Mouse (Mus musculus): ENCODE results near the gene Kdm8. TPM values are rescaled to one million over a fixed set of nuclear protein-coding genes. Genes with fewer than 3 reads are reported as not detected.
"Not testable (repeated sequence)": the region's sequence is repeated elsewhere in the genome, so short reads cannot be mapped to it uniquely, and the experiment has no call there.

The Kdm8 gene
- polyA plus RNA-seq, 1 experiment from 2014 or later: 8.3 TPM

DNA sequence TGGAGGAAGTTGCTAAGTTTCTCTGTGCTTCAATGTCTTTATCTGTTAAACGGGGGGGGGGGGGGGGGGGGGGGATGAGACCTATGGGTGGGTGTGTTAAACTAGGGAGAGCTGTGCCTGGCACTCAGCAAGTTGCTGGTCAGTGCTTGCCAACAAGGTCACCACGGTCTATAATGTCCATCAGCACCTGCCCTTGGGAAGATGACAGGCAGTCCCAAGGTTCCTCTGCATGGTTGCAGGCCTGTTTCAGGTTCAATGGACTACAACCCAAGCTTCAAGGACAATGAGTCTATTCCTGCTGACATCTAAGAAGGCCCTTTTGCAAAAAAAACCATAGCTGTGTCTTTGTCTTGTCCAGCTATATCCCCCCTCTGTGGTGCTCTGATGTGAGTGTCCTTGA is 22.6 kb upstream of the Kdm8 start:
- DNase-seq (ENCODE audit: low spot score) (no peak), ATAC-seq (ENCODE audit: low FRiP score) (no peak)
- Histone ChIP-seq H3K27ac (ENCODE audit: low read depth, low read length) (no peak overlapping the region), H3K4me1 (replicated peaks; ENCODE audit: control insufficient read depth, insufficient read depth, low read length) (no peaks in the 10 kb centered on the region), H3K4me3 (ENCODE audit: low read depth, low read length) (no peak overlapping the region), H3K4me2 (replicated peaks; ENCODE audit: low read depth, low read length) (no peak overlapping the region), H3K9ac (ENCODE audit: low read depth, low read length) (no peak overlapping the region), H3K9me3 (ENCODE audit: control insufficient read depth, low read length) (no peaks in the 10 kb centered on the region), H3K27me3 (ENCODE audit: control insufficient read depth, insufficient read depth, low read length) (no peaks in the 10 kb centered on the region), H3K36me3 (ENCODE audit: control insufficient read depth, insufficient read depth, low read length) (no peaks in the 10 kb centered on the region)
- 55% methylated on average over 2 of the region's 2 CpGs for WGBS

DNA sequence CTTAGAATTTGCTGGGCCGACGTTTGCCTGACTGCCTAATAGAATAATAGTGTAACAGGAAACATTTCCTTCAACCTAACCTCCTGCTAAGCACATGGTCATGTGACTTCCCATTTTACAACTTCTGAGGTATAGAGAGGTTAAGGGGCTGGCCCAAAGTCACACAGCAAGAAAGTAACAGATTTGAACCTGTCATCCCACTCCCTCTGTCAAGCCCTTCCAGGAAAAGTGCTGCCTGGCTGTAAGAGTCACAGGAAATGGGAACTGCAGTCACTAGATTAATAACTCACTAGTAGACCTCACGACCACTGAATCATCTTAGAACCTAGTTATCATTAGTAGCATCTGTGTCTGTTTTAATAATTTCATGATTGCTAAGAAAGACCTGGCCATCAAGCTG is 21.4 kb upstream of the Kdm8 start:
- Histone ChIP-seq H3K4me3 (ENCODE audit: low read depth, low read length) (no peak overlapping the region), H3K27me3 (ENCODE audit: control insufficient read depth, insufficient read depth, low read length) (no peaks in the 10 kb centered on the region), H3K27ac (ENCODE audit: low read depth, low read length) (no peak overlapping the region), H3K36me3 (ENCODE audit: control insufficient read depth, insufficient read depth, low read length) (no peaks in the 10 kb centered on the region), H3K9ac (ENCODE audit: low read depth, low read length) (no peak overlapping the region), H3K9me3 (ENCODE audit: control insufficient read depth, low read length) (no peaks in the 10 kb centered on the region), H3K4me1 (replicated peaks; ENCODE audit: control insufficient read depth, insufficient read depth, low read length) (no peaks in the 10 kb centered on the region), H3K4me2 (replicated peaks; ENCODE audit: low read depth, low read length) (no peak overlapping the region)
- 67% methylated on average over 3 of the region's 3 CpGs for WGBS
- DNase-seq (ENCODE audit: low spot score) (no peak), ATAC-seq (ENCODE audit: low FRiP score) (no peak)

DNA sequence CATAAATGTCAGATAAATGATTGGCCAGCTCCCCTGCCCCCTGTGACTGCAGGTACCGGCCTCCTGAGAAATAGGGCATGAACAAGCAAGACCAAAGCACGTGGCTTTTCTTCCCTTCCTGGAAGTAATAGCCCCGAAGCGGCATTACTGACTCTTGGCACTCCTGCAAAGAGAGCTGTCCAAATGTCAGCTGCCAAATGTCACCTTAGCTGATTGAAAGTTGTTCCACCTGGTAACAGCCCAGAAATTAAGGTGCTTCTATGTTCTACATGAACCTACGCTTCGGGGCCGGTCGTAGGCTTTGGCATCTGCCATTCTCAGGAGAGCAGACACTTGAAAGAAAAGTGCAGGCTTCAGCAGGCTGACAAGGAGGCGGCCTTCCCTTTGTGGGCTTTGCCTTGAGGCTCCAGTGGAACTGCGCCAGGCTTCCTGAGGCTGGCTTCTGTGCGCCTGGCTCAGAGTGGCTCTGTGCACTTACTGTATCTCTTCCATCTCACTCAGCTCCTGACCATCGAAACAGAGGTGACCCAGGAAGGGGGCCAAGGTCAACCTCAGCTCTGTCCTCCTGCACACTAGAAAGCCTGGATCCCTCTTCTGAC is 16.9 kb upstream of the Kdm8 start:
- 85% methylated on average over 12 of the region's 12 CpGs for WGBS
- Histone ChIP-seq H3K4me1 (replicated peaks; ENCODE audit: control insufficient read depth, insufficient read depth, low read length) (no peaks in the 10 kb centered on the region), H3K4me2 (replicated peaks; ENCODE audit: low read depth, low read length) (no peak overlapping the region), H3K9ac (ENCODE audit: low read depth, low read length) (no peak overlapping the region), H3K4me3 (ENCODE audit: low read depth, low read length) (no peak overlapping the region), H3K9me3 (ENCODE audit: control insufficient read depth, low read length) (no peaks in the 10 kb centered on the region), H3K27ac (ENCODE audit: low read depth, low read length) (no peak overlapping the region), H3K36me3 (ENCODE audit: control insufficient read depth, insufficient read depth, low read length) (no peaks in the 10 kb centered on the region), H3K27me3 (ENCODE audit: control insufficient read depth, insufficient read depth, low read length) (no peaks in the 10 kb centered on the region)
- no peak for ATAC-seq (ENCODE audit: low FRiP score)
- DNase-seq (ENCODE audit: low spot score): no peak

DNA sequence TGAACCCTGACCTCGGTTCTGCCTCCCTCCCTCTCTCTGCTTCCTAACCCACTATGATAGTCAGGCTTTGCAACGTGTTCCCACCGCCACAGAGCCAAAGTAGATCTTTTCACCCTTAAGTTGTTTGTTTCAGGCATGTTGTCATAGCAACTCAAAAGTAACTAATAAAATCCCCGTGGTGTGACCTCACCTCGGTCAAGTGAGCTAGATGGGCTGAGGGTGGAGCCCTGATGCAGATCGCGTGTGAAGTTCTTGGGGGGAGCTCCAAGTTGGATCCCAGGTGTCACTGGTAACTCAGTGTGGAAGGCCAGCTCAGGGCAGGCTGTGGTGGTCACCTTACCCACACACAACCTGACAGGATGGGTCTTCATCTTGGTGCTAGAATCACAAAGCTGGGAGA is 16.1 kb upstream of the Kdm8 start:
- no peaks in the 10 kb centered on the region for H3K4me1 ChIP-seq (replicated peaks; ENCODE audit: control insufficient read depth, insufficient read depth, low read length)
- H3K4me3 ChIP-seq (ENCODE audit: low read depth, low read length): no peak overlapping the region
- no peaks in the 10 kb centered on the region for H3K27me3 ChIP-seq (ENCODE audit: control insufficient read depth, insufficient read depth, low read length)
- H3K36me3 ChIP-seq (ENCODE audit: control insufficient read depth, insufficient read depth, low read length): no peaks in the 10 kb centered on the region
- ATAC-seq (ENCODE audit: low FRiP score) (no peak), DNase-seq (ENCODE audit: low spot score) (no peak)
- no peak overlapping the region for H3K27ac ChIP-seq (ENCODE audit: low read depth, low read length)
- no peaks in the 10 kb centered on the region for H3K9me3 ChIP-seq (ENCODE audit: control insufficient read depth, low read length)
- no peak overlapping the region for H3K9ac ChIP-seq (ENCODE audit: low read depth, low read length)
- H3K4me2 ChIP-seq (replicated peaks; ENCODE audit: low read depth, low read length): no peak overlapping the region
- WGBS: 79% methylated on average over 7 of the region's 7 CpGs

DNA sequence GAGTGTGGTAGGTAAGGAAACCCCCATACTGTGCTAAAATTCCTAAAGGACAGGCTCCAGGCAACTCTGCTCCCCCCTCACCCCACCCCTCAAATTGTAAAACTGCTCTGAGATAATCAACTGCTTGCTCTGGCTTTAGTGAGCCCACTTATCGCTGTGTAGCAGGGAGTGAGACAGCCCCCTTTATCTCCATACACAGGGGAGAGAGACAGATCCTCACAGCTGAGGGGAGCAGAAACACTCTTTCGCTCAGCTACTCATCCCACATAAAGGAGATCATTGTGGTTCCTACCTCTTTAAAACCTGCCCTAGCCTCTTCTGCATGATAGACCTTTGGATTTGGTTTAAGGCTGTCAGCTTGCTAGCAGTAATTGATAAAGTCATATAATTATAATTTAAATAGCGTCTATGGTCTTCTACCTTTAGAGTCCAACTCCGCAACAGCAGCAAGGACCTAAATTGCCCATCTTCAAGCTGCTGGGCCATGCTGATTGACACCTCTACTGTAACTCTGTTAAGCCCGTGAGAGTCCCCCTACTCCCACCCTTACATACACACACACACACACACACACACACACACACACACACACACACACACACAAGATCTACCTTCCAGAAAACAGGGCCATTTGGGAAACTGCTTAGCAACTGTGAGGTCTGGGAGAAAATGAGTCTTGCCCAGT is 15.5 kb upstream of the Kdm8 start:
- not testable (repeated sequence) for H3K36me3 ChIP-seq (ENCODE audit: control insufficient read depth, insufficient read depth, low read length); H3K27ac ChIP-seq (ENCODE audit: low read depth, low read length); H3K4me1 ChIP-seq (replicated peaks; ENCODE audit: control insufficient read depth, insufficient read depth, low read length); H3K4me2 ChIP-seq (replicated peaks; ENCODE audit: low read depth, low read length); ATAC-seq (ENCODE audit: low FRiP score); H3K9ac ChIP-seq (ENCODE audit: low read depth, low read length); H3K9me3 ChIP-seq (ENCODE audit: control insufficient read depth, low read length); DNase-seq (ENCODE audit: low spot score); H3K4me3 ChIP-seq (ENCODE audit: low read depth, low read length); H3K27me3 ChIP-seq (ENCODE audit: control insufficient read depth, insufficient read depth, low read length)
- WGBS: 93% methylated on average over 5 of the region's 5 CpGs

DNA sequence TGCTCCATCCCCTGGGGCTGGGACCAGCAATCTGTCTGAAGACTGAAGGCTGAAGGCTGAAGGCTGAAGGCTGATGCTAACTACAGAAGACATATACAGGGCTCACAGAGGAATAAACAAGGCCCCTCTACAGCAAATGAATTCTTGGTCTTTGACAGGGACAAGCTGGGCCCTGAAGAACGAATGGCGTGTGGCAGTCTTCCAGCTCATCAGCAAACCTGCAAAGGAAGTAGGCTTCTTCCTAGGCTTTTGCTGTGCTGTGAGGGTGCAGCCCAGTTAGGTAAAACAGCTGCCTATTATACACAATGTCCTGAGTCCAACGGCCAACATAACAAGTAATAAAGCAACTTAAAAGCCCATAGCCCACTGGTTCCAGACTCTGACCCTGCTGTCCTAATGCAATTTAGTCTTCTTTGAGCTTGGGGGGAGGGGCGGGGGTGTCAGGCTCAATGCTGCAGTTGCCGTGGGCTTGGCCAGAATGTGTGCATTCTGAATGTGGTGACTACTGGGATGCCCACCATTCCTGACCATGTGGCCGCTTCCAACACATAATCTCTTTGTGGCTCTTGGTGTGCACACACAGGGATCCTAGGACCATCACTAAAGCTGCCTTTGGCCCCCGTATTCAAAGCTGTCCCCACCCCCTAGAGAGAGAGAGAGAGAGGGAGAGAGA is 14.2 kb upstream of the Kdm8 start:
- H3K27ac ChIP-seq (ENCODE audit: low read depth, low read length): no peak overlapping the region
- WGBS: 76% methylated on average over 7 of the region's 7 CpGs
- H3K9me3 ChIP-seq (ENCODE audit: control insufficient read depth, low read length): no peaks in the 10 kb centered on the region

DNA sequence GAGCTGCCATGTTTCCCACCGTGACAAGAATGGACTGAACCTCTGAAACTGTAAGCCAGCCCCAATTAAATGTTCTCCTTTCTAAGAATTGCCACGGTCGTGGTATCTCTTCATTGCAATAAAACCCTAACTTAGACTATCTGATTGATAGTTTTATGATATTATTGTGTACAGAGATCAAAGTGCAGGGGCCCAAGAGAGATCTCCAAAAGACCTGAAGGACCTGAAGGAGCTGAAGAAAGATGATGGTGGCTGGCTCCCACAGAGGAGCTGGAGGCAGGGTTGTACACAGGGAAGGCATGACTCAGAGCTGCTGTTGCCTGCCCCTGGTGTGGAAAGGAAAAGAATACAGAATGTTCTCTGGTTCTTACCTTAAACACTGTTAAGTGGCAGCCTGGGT is 10.6 kb upstream of the Kdm8 start:
- no peak for ATAC-seq (ENCODE audit: low FRiP score)

More for the DNA sequence above, 14.2 kb upstream of the Kdm8 start:
- Histone ChIP-seq H3K4me1 (replicated peaks; ENCODE audit: control insufficient read depth, insufficient read depth, low read length) (no peaks in the 10 kb centered on the region), H3K36me3 (ENCODE audit: control insufficient read depth, insufficient read depth, low read length) (no peaks in the 10 kb centered on the region), H3K4me3 (ENCODE audit: low read depth, low read length) (no peak overlapping the region), H3K27me3 (ENCODE audit: control insufficient read depth, insufficient read depth, low read length) (no peaks in the 10 kb centered on the region), H3K9ac (ENCODE audit: low read depth, low read length) (no peak overlapping the region), H3K4me2 (replicated peaks; ENCODE audit: low read depth, low read length) (no peak overlapping the region)
- no peak for ATAC-seq (ENCODE audit: low FRiP score)
- no peak for DNase-seq (ENCODE audit: low spot score)

DNA sequence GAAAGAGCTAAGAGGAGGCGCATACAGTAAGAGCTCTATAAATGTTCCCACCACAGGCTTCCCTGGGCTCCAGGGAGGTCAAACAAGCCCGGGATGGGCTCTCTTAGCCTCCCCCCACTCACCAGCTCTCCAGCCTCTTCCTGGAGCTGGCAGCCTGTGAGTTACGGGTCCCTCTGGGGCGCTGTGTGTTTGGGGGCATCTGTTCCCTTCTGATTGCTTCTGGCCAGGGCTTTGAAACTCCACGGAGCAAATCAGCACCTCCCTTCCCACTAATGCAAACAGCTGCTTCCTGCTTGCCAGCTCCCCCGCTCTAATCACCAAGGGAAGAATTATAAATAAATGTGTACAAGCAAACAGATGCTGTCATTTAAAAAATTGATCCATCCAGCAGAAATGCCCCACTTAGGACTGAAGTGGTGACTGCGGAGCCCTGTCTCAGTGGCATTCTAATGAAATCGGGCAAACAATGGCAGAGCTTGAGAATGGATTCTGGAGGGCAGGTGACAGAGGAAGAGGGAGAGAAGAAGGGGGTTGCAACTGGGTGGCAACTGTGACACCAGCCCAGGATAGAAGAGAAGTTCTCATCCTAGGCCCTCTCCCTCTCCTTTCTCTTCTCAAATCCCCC is 9.7 kb upstream of the Kdm8 start:
- Histone ChIP-seq H3K36me3 (ENCODE audit: control insufficient read depth, insufficient read depth, low read length) (no peaks in the 10 kb centered on the region), H3K4me1 (replicated peaks; ENCODE audit: control insufficient read depth, insufficient read depth, low read length) (no peaks in the 10 kb centered on the region), H3K4me2 (replicated peaks; ENCODE audit: low read depth, low read length) (no peak overlapping the region), H3K9ac (ENCODE audit: low read depth, low read length) (no peak overlapping the region), H3K9me3 (ENCODE audit: control insufficient read depth, low read length) (no peaks in the 10 kb centered on the region), H3K27ac (ENCODE audit: low read depth, low read length) (peak overlapping the region; percentile 55; the same call in 1 of the 2 replicates), H3K27me3 (ENCODE audit: control insufficient read depth, insufficient read depth, low read length) (no peaks in the 10 kb centered on the region), H3K4me3 (ENCODE audit: low read depth, low read length) (no peak overlapping the region)
- ATAC-seq (ENCODE audit: low FRiP score) (peak; percentile 75), DNase-seq (ENCODE audit: low spot score) (peak; percentile 30)
- 53% methylated on average over 8 of the region's 8 CpGs for WGBS

More for the DNA sequence above, 10.6 kb upstream of the Kdm8 start:
- WGBS: 94% methylated on average over 3 of the region's 3 CpGs
- Histone ChIP-seq H3K27me3 (ENCODE audit: control insufficient read depth, insufficient read depth, low read length) (no peaks in the 10 kb centered on the region), H3K4me3 (ENCODE audit: low read depth, low read length) (no peak overlapping the region), H3K4me2 (replicated peaks; ENCODE audit: low read depth, low read length) (no peak overlapping the region), H3K27ac (ENCODE audit: low read depth, low read length) (no peak overlapping the region), H3K36me3 (ENCODE audit: control insufficient read depth, insufficient read depth, low read length) (no peaks in the 10 kb centered on the region), H3K9ac (ENCODE audit: low read depth, low read length) (no peak overlapping the region), H3K9me3 (ENCODE audit: control insufficient read depth, low read length) (no peaks in the 10 kb centered on the region), H3K4me1 (replicated peaks; ENCODE audit: control insufficient read depth, insufficient read depth, low read length) (no peaks in the 10 kb centered on the region)
- DNase-seq (ENCODE audit: low spot score): no peak
